Mouse (Mus musculus) heart, postnatal 0 days (tissue): ENCODE measurements around the gene Mgat4e. TPM values are rescaled to one million over a fixed set of nuclear protein-coding genes. Genes with fewer than 3 reads are reported as not detected.

Experiments
- ATAC-seq: fragments of 200-750 bp; cut with Nextera tagmentation; 2 replicates; pipeline ENCODE4 v1.8.0; 2017; ENCODE audit warnings: low read depth, moderate number of reproducible peaks, moderate library complexity; ENCODE audit not compliant: insufficient read depth
- DNase-seq: peaks from one replicate; pipeline ENCODE4 v3.0.0-alpha.2; 2016; ENCODE audit warnings: low spot score
- H3K27ac ChIP-seq: fragments of 300-500 bp; sonication (generic); 2 replicates; pipeline ENCODE4 v1.5.1; 2014; ENCODE audit warnings: low read depth, mild to moderate bottlenecking
- H3K27me3 ChIP-seq: fragments of 300-500 bp; sonication (generic); 2 replicates; pipeline ENCODE4 v1.6.1; 2014; ENCODE audit warnings: low read length, mixed read lengths; ENCODE audit not compliant: control insufficient read depth, insufficient read depth
- H3K36me3 ChIP-seq: fragments of 300-500 bp; sonication (generic); replicated peaks from 2 replicates; pipeline ENCODE4 v1.6.1; 2014; ENCODE audit warnings: low read length, mixed read lengths; ENCODE audit not compliant: control insufficient read depth, insufficient read depth
- H3K4me1 ChIP-seq: fragments of 300-500 bp; sonication (generic); 2 replicates; pipeline ENCODE4 v1.6.1; 2014; ENCODE audit warnings: antibody characterized with exemption; ENCODE audit not compliant: control insufficient read depth, insufficient read depth
- H3K4me2 ChIP-seq: fragments of 300-500 bp; sonication (generic); 2 replicates; pipeline ENCODE4 v1.6.1; 2014; ENCODE audit warnings: low read depth, mild to moderate bottlenecking, low read length, moderate library complexity
- H3K4me3 ChIP-seq: fragments of 300-500 bp; sonication (generic); 2 replicates; pipeline ENCODE4 v1.5.1; 2014; ENCODE audit warnings: low read depth, low read length
- H3K9ac ChIP-seq: fragments of 300-500 bp; sonication (generic); replicated peaks from 2 replicates; pipeline ENCODE4 v1.6.1; 2014; ENCODE audit warnings: low read depth, low read length, mixed read lengths
- H3K9me3 ChIP-seq: fragments of 300-500 bp; sonication (generic); replicated peaks from 2 replicates; pipeline ENCODE4 v1.6.1; 2016; ENCODE audit warnings: low read length; ENCODE audit not compliant: control insufficient read depth
- CTCF ChIP-seq: IDR thresholded peaks from 2 replicates; pipeline ENCODE4 v1.5.1; 2016; ENCODE audit warnings: antibody characterized with exemption, control low read depth, low read depth
- EP300 ChIP-seq: IDR thresholded peaks from 2 replicates; pipeline ENCODE4 v1.6.1; 2016; ENCODE audit warnings: antibody characterized with exemption, low read depth
- WGBS: fragments of 180-500 bp; shearing (Covaris S2); extraction: QIAGEN DNeasy Blood & Tissue Kit; methylation state at CpG from one replicate; pipeline ENCODE4 v1.1.7; 2014; 5-methylcytosine and 5-hydroxymethylcytosine counted together
- polyA plus RNA-seq: library from polyadenylated mRNA; unstranded; fragments of >200 nt; fragmentation: Nextera tagmentation; extraction: Ambion mirVana; gene quantifications from 2 replicates; pipeline ENCODE4 v1.2.1, GENCODE M21; 2015
- total RNA-seq: library from RNA; depleted of rRNA; stranded (reverse); fragments of >200 nt; gene quantifications from 2 replicates; pipeline ENCODE4 v1.2.3, GENCODE M21; 2014; ENCODE audit warnings: low replicate concordance

The Mgat4e gene
- total and polyA plus RNA-seq, 2 experiments from 2014 or later = not detected

DNA sequence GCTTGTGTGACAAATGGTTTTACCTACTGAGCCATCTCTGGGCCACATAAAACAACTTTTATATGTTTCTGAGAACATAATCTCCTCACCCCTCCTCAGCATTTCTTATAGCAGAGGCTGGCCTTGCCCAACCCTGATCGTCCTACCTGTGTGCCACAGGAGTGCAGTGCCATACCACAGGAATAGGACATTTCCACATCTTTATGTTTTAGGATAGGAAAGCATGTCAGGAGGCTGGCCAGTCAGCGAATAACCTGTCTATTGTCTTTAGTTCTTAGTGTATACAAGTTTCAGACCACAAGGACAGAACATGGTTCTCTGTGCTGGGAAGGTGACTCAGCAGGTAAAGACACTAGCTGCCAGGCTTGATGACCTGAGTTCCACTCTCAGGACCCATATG is 31.3 kb upstream of the Mgat4e start:
- no peaks in the 10 kb centered on the region for H3K27me3 ChIP-seq
- WGBS = 87% methylated on average over 2 of the region's 2 CpGs
- ATAC-seq = no peak
- no peak overlapping the region for H3K4me3 ChIP-seq
- TF ChIP-seq CTCF = no peak
- no peak for TF ChIP-seq EP300
- no peak for DNase-seq
- H3K4me1 ChIP-seq = no peaks in the 10 kb centered on the region
- H3K4me2 ChIP-seq = no peak overlapping the region
- H3K9ac ChIP-seq = no peak overlapping the region
- 0 out of 2 replicates have a peak, but pooled peaks cover 4% of the 10 kb centered on the region for H3K36me3 ChIP-seq
- no peaks in the 10 kb centered on the region for H3K9me3 ChIP-seq
- H3K27ac ChIP-seq = no peak overlapping the region

DNA sequence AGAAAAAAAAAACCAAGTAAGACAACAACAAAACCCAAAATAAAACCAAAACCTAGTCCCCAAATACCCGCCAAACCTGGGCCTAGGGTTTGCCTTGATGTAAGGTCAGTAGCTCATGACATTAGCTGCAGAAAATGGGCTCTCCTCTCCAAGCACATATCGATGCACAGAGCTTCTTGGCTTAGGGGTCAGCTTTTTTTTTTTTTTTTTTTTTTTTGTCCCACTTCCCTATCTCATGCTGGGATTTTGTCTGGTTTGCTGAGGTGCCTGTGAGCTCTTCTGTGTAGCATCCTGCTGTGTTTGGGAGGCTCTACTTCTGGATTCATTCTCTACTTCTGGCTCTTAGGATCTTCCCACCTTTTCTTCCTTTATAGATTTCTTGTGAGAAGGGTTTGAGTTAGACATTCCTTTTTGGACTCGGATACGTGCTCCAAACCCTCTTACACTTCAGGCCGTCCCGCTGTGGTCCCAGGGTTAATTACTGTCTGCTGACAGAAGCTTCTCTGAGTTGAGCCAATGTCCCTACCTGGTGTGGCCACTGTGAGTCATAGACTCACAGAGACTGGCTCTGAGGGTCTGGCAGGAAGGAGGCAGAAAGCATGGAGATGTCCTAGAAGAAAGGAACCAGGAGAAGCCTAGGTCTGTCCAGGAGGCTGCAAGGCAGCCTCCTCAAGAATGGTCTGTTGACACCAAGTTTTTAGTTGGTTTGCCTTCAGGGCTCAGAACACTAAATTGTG is 28.1 kb upstream of the Mgat4e start:
- Histone ChIP-seq H3K9ac (no peak overlapping the region), H3K4me2 (no peak overlapping the region), H3K4me1 (no peaks in the 10 kb centered on the region), H3K36me3 (no peaks in the 10 kb centered on the region), H3K27ac (no peak overlapping the region), H3K9me3 (no peaks in the 10 kb centered on the region), H3K4me3 (no peak overlapping the region), H3K27me3 (no peaks in the 10 kb centered on the region)
- 70% methylated on average over 6 of the region's 6 CpGs for WGBS
- TF ChIP-seq EP300 (no peak), CTCF (no peak)
- ATAC-seq (no peak), DNase-seq (no peak)

DNA sequence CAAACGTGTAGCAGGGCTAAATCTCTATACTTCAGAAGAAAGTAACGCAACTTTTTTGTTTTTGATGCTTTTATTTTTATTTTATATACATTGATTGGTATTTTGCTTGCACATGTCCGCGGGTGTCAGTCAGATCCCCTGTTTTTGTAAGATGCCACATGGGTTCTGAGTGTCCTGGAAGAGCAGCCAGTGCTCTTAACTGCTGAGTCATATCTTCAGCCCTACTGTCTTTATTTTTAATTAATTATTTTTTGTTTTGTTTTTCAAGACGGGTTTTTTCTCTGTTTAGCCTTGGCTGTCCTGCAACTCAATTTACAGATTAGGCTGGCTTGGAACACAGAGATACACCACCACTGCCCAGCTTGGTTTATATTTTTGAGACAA is 24.4 kb upstream of the Mgat4e start:
- H3K9ac ChIP-seq = no peak overlapping the region
- DNase-seq (no peak), ATAC-seq (no peak)
- H3K4me3 ChIP-seq = no peak overlapping the region
- no peak for TF ChIP-seq CTCF
- no peak for TF ChIP-seq EP300
- no peaks in the 10 kb centered on the region for H3K9me3 ChIP-seq
- no peak overlapping the region for H3K27ac ChIP-seq
- 74% methylated on average over 5 of the region's 5 CpGs for WGBS
- no peaks in the 10 kb centered on the region for H3K36me3 ChIP-seq
- H3K4me1 ChIP-seq = peaks cover 9% of the 10 kb centered on the region; the same call in 1 of the 2 replicates
- H3K27me3 ChIP-seq = no peaks in the 10 kb centered on the region
- H3K4me2 ChIP-seq = no peak overlapping the region

DNA sequence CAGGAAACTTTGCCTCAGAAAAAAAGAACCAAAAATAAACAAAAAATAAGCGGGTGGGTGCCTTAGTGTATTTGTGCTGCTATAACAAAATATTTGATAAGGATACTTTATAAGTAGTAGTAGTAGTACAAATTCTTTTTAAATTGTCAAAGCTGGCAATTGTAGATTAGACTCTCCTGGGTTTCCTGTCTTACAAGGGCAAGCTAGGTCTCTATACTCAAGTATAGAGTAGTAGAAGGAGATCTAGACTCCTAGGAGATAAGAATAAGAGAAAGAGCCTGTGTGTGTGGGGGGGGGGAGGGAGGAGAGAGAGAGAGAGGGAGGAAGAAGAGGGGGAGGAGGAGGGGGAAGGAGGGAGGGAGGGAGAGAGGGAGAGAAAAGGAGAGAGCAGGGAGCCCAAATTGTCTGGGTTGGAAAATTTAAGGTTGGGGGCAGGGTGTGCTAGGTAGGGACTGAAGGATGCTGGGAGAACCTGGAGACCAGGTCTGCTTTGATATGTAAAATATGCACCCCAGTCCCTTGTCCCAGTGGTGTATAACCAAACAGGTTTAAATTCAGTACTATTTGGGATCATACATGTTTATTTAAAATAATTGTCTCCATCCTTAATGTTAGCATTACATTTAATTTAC is 23.9 kb upstream of the Mgat4e start:
- no peak overlapping the region for H3K9ac ChIP-seq
- H3K4me1 ChIP-seq = peaks cover 9% of the 10 kb centered on the region; the same call in 1 of the 2 replicates
- H3K36me3 ChIP-seq = no peaks in the 10 kb centered on the region
- WGBS = 66% methylated on average over 1 of the region's 1 CpGs
- ATAC-seq = no peak
- H3K27me3 ChIP-seq = no peaks in the 10 kb centered on the region
- DNase-seq = no peak
- no peak overlapping the region for H3K4me3 ChIP-seq
- H3K27ac ChIP-seq = no peak overlapping the region
- H3K9me3 ChIP-seq = no peaks in the 10 kb centered on the region
- no peak overlapping the region for H3K4me2 ChIP-seq
- TF ChIP-seq EP300 = no peak
- no peak for TF ChIP-seq CTCF

DNA sequence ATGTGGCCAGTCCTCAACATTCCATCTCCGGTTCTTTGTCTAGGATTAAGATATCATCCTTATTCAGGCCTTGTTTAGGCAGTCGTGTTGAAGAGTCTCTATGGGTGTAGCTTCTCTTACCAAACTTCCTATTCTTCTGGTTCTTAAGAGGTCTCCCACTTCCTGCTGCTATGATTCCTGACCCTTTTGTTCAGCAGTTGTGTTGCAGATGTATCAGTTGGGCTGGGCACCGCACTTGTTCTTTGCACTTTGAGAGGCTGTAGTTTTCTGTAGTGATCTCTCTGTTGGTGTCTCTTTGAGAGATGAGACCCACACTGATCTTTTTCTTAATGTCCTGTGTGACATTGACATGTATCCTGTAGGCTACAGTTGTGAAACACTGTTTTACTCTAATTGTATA is 21.1 kb upstream of the Mgat4e start:
- Histone ChIP-seq H3K9ac (no peak overlapping the region), H3K4me2 (no peak overlapping the region), H3K36me3 (no peaks in the 10 kb centered on the region), H3K4me1 (peaks cover 9% of the 10 kb centered on the region; the same call in 1 of the 2 replicates), H3K9me3 (no peaks in the 10 kb centered on the region), H3K27me3 (no peaks in the 10 kb centered on the region), H3K4me3 (no peak overlapping the region), H3K27ac (no peak overlapping the region)
- TF ChIP-seq CTCF (no peak), EP300 (no peak)
- 59% methylated on average over 3 of the region's 3 CpGs for WGBS
- no peak for DNase-seq
- no peak for ATAC-seq

DNA sequence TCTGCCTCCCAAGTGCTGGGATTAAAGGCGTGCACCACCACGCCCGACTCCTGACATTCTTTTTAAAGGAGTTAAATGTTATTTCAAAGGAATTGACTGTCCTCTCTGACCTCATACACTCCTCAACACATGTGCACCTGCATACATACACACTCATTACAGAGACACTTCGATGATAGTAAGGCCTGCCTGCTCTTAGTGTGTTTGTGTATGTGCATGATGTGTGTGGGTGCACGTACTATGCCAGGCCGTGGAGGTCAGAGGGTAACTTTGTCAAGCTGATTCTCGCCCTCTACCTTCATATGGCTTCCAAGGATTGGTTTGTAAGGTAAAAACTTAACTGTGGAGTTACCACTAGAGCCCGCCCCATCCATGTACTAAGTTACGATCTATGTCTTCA is 20.7 kb upstream of the Mgat4e start:
- Histone ChIP-seq H3K4me3 (no peak overlapping the region), H3K9me3 (no peaks in the 10 kb centered on the region), H3K27ac (no peak overlapping the region), H3K4me1 (peaks cover 9% of the 10 kb centered on the region; the same call in 1 of the 2 replicates), H3K36me3 (no peaks in the 10 kb centered on the region), H3K4me2 (no peak overlapping the region), H3K9ac (no peak overlapping the region), H3K27me3 (no peaks in the 10 kb centered on the region)
- DNase-seq (no peak), ATAC-seq (no peak)
- TF ChIP-seq CTCF (no peak), EP300 (no peak)
- 90% methylated on average over 9 of the region's 9 CpGs for WGBS
